Mouse (Mus musculus) adrenal gland, adult (tissue): ENCODE results near the gene Prl3c1.
"Not testable (repeated sequence)": the region's sequence is repeated elsewhere in the genome, so short reads cannot be mapped to it uniquely, and the experiment has no call there.

Experiments
- DNase-seq, 2 experiments: peaks; one replicate each; pipeline ENCODE4 v3.0.0; 2022 to 2023; ENCODE audit warnings: low spot score in 1 of 2; ENCODE audit not compliant: inconsistent age in 2 of 2

Prl3c1 gene

GRCm38 (mm10) chr13:27196359-27196758, at the start of gene Prl3c1:
Gene Prl3c1 (plus strand): TSS chr13:27196659.
- DNase-seq = no peak

GRCm38 (mm10) chr13:27148264-27148663, 48.2 kb upstream of the Prl3c1 start:
- no peak for DNase-seq

GRCm38 (mm10) chr13:27156490-27156889, 40.0 kb upstream of the Prl3c1 start, which contains the start of gene Prl3d3:
Gene Prl3d3 (plus strand): TSS chr13:27156790.
- not testable (repeated sequence) for DNase-seq

- DNase-seq = no peak
Observed at GRCm38 (mm10) chr13:27241547-27241946, 45.1 kb downstream of the Prl3c1 start, which contains the start of gene Prl3b1. Gene Prl3b1 (plus strand): TSS chr13:27241847.
